Mouse (Mus musculus): ENCODE results near the gene Itga6.
"Not testable (repeated sequence)": the region's sequence is repeated elsewhere in the genome, so short reads cannot be mapped to it uniquely, and the experiment has no call there.

The Itga6 gene

DNA sequence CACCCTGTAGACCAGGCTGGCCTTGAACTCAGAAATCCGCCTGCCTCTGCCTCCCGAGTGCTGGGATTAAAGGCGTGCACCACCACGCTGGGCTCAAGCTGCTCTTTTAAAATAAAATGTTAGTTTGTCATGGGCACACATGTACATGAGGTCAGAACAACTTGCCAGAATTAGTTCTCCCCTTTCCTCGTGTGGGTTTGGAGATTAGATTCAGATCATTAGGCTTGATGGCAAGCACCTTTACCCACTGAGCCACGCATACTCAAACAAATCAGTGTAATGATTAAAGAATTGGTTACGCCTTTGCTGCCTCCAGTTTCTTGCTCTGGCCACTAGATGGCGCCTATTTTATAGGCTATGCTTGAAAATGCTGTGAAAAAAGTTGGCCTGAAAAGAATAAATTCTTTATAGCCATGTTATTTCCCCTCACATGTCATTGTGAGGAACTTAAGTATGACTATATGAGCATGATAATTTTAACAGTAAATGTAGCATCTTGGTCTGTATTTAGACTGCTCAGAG is 153.0 kb downstream of the Itga6 start:
- DNase-seq = peak; percentile 58

DNA sequence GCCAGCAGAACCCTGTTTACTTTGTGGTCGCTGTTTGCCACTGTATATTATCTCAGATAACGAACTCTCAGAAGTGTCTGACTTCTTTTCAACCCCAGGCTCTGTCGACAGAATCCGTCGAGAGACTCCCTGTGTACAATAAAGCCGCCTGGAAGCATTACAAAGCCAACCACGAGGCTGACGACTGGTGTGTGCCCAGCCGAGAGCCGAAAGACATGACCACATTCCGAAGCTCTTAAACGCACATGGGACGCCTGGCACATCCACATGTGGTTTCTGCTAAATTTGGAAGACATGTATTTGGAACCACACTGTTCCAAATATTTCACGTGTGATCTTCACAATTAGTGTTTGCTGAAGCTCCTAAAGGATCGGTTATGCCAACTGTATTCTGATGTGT is 154.5 kb downstream of the Itga6 start:
- DNase-seq = no peak

DNA sequence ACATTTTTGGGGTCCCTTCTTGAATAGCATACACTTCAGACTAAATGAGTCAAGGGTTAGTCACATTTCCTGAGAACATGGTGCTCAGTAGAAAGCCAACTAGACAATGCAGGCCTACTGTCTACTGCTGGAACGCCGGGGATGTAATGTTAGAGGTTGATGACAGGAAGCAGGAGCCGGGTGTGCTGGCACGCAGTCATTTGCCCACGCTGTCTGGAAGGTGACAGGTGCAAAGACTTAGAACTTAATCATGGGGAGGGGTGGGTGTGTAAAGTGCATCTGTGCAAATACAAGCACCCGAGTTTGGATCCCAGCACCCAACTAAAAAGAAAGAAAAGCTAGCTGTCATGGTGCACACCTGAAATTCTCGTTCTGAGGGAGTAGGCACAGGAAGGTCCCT is 159.7 kb downstream of the Itga6 start:
- no peak for DNase-seq

DNA sequence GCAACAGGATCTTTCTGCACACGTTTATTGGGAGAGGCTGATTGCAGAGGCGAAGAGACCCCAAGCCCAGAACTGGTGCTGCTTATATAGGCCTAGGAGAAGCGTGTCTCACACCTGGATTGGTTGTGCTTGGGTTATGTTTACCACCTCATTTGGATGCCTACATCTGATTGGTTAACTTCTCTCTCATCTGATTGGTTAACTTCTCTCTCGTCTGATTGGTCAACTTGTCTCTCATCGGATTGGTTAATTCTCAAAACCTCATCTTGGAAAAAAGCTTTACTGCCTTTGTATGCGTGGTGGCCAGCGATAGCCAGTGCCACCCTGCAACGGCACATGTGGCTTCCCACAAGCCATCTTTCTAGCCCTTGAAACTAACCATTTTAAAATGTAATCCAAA is 160.9 kb downstream of the Itga6 start:
- not testable (repeated sequence) for DNase-seq
